Mouse (Mus musculus) midbrain, embryonic 13.5 days (tissue): ENCODE measurements around the gene Ccnd3. TPM values are rescaled to one million over a fixed set of nuclear protein-coding genes. Genes with fewer than 3 reads are reported as not detected.

Experiments
- ATAC-seq: fragments of 200-750 bp; cut with Nextera tagmentation; 2 replicates; pipeline ENCODE4 v1.8.0; 2017; ENCODE audit warnings: mild to moderate bottlenecking, moderate TSS enrichment, moderate library complexity
- H3K27ac ChIP-seq: fragments of 300-500 bp; sonication (generic); 2 replicates; pipeline ENCODE4 v1.5.1; 2015; ENCODE audit warnings: inconsistent platforms, mild to moderate bottlenecking, moderate library complexity
- H3K27me3 ChIP-seq: fragments of 300-500 bp; sonication (generic); 2 replicates; pipeline ENCODE4 v1.6.1; 2015; ENCODE audit warnings: mild to moderate bottlenecking, inconsistent platforms
- H3K36me3 ChIP-seq: fragments of 300-500 bp; sonication (generic); 2 replicates; pipeline ENCODE4 v1.6.1; 2015; ENCODE audit warnings: mild to moderate bottlenecking, inconsistent platforms
- H3K4me1 ChIP-seq: fragments of 300-500 bp; sonication (generic); replicated peaks from 2 replicates; pipeline ENCODE4 v1.6.1; 2015; ENCODE audit warnings: inconsistent platforms
- H3K4me2 ChIP-seq: fragments of 300-500 bp; sonication (generic); replicated peaks from 2 replicates; pipeline ENCODE4 v1.6.1; 2015; ENCODE audit warnings: moderate library complexity, mild to moderate bottlenecking, inconsistent platforms
- H3K4me3 ChIP-seq: fragments of 300-500 bp; sonication (generic); replicated peaks from 2 replicates; pipeline ENCODE4 v1.5.1; 2015; ENCODE audit warnings: mild to moderate bottlenecking, inconsistent platforms
- H3K9ac ChIP-seq: fragments of 300-500 bp; sonication (generic); replicated peaks from 2 replicates; pipeline ENCODE4 v1.6.1; 2015; ENCODE audit warnings: mild to moderate bottlenecking, inconsistent platforms
- H3K9me3 ChIP-seq: fragments of 300-500 bp; sonication (generic); 2 replicates; pipeline ENCODE4 v1.6.1; 2016; ENCODE audit warnings: mild to moderate bottlenecking, inconsistent platforms
- WGBS: fragments of 180-500 bp; shearing (Covaris S2); methylation state at CpG from one replicate; pipeline ENCODE4 v1.1.7; 2015; 5-methylcytosine and 5-hydroxymethylcytosine counted together
- polyA plus RNA-seq: library from polyadenylated mRNA; unstranded; fragments of >200 nt; fragmentation: Nextera tagmentation; extraction: Ambion mirVana; gene quantifications from 2 replicates; pipeline ENCODE4 v1.2.1, GENCODE M21; 2015

Gene Ccnd3
- polyA plus RNA-seq, 1 experiment from 2014 or later = 71.4 TPM

- no peak for ATAC-seq
- H3K36me3 ChIP-seq = peaks cover 4% of the 10 kb centered on the region; the same call in 1 of the 2 replicates
- H3K9me3 ChIP-seq = no peaks in the 10 kb centered on the region
- H3K27me3 ChIP-seq = no peaks in the 10 kb centered on the region
- H3K4me1 ChIP-seq = peaks cover 45% of the 10 kb centered on the region
- H3K9ac ChIP-seq = peak overlapping the region; percentile 51; the same call in 1 of the 2 replicates
- H3K4me2 ChIP-seq = peak overlapping the region; percentile 76
- no peak overlapping the region for H3K27ac ChIP-seq
- 68% methylated on average over 4 of the region's 4 CpGs for WGBS
- 0 out of 2 replicates have a peak overlapping the region, but pooled peaks have one; percentile 5 for H3K4me3 ChIP-seq
Measured at GRCm38 (mm10) chr17:47632181-47632840, 127.5 kb downstream of the Ccnd3 start.

- Histone ChIP-seq H3K27ac (no peak overlapping the region), H3K4me3 (no peak overlapping the region), H3K4me2 (no peak overlapping the region), H3K36me3 (peaks cover 4% of the 10 kb centered on the region; the same call in 1 of the 2 replicates), H3K9ac (no peak overlapping the region), H3K27me3 (no peaks in the 10 kb centered on the region), H3K9me3 (no peaks in the 10 kb centered on the region), H3K4me1 (peaks cover 41% of the 10 kb centered on the region)
- 83% methylated on average over 7 of the region's 7 CpGs for WGBS
- no peak for ATAC-seq
Measured at GRCm38 (mm10) chr17:47633999-47634770, 129.3 kb downstream of the Ccnd3 start.

- peaks cover 6% of the 10 kb centered on the region for H3K4me1 ChIP-seq
- H3K9me3 ChIP-seq = no peaks in the 10 kb centered on the region
- H3K4me2 ChIP-seq = no peak overlapping the region
- no peak overlapping the region for H3K27ac ChIP-seq
- no peaks in the 10 kb centered on the region for H3K36me3 ChIP-seq
- no peak for ATAC-seq
- no peaks in the 10 kb centered on the region for H3K27me3 ChIP-seq
- no peak overlapping the region for H3K9ac ChIP-seq
- H3K4me3 ChIP-seq = no peak overlapping the region
- WGBS = 87% methylated on average over 2 of the region's 2 CpGs
Measured at GRCm38 (mm10) chr17:47642992-47643391, 138.1 kb downstream of the Ccnd3 start.

GRCm38 (mm10) chr17:47646683-47647082, 141.8 kb downstream of the Ccnd3 start:
- H3K27ac ChIP-seq = no peak overlapping the region
- no peak overlapping the region for H3K9ac ChIP-seq
- H3K4me3 ChIP-seq = no peak overlapping the region
- no peak for ATAC-seq
- WGBS = 64% methylated on average over 1 of the region's 1 CpGs
- H3K36me3 ChIP-seq = peaks cover 4% of the 10 kb centered on the region; the same call in 1 of the 2 replicates
- peaks cover 15% of the 10 kb centered on the region; the same call in 1 of the 2 replicates for H3K4me1 ChIP-seq
- H3K27me3 ChIP-seq = no peaks in the 10 kb centered on the region
- no peak overlapping the region for H3K4me2 ChIP-seq
- H3K9me3 ChIP-seq = no peaks in the 10 kb centered on the region

- H3K9ac ChIP-seq = no peak overlapping the region
- peaks cover 23% of the 10 kb centered on the region for H3K4me1 ChIP-seq
- H3K9me3 ChIP-seq = no peaks in the 10 kb centered on the region
- ATAC-seq = no peak
- 0 out of 2 replicates have a peak overlapping the region, but pooled peaks have one; percentile 25 for H3K27ac ChIP-seq
- no peak overlapping the region for H3K4me3 ChIP-seq
- H3K27me3 ChIP-seq = no peaks in the 10 kb centered on the region
- 39% methylated on average over 4 of the region's 4 CpGs for WGBS
- H3K4me2 ChIP-seq = no peak overlapping the region
- peaks cover 11% of the 10 kb centered on the region for H3K36me3 ChIP-seq
Measured at GRCm38 (mm10) chr17:47648966-47649365, 144.1 kb downstream of the Ccnd3 start.

Other genes starting within 250 kb of the Ccnd3 start
- gene Mrps10, start 136.2 kb upstream of the Ccnd3 start, polyA plus RNA-seq = 76.8 and 81.0 TPM in 2 replicates
- gene Guca1b, start 119.7 kb upstream of the Ccnd3 start, polyA plus RNA-seq = 0.48 and 0.93 TPM in 2 replicates
- 0.19 and 0.31 TPM in 2 replicates for gene Guca1a, start 104.5 kb upstream of the Ccnd3 start, polyA plus RNA-seq
- 0.26 and 0.30 TPM in 2 replicates for gene AI661453, start 68.4 kb upstream of the Ccnd3 start, polyA plus RNA-seq
- gene 1700001C19Rik, start 67.7 kb upstream of the Ccnd3 start, polyA plus RNA-seq = 0.62 and 0.70 TPM in 2 replicates
- gene Taf8, start 2.8 kb upstream of the Ccnd3 start, polyA plus RNA-seq = 24.6 and 27.3 TPM in 2 replicates
- 31.9 and 32.4 TPM in 2 replicates for gene Bysl, start 106.4 kb downstream of the Ccnd3 start, polyA plus RNA-seq
- gene Med20, start 106.5 kb downstream of the Ccnd3 start, polyA plus RNA-seq = 43.8 and 44.3 TPM in 2 replicates
- gene Gm20517, start 106.5 kb downstream of the Ccnd3 start, polyA plus RNA-seq = 2.4 and 3.7 TPM in 2 replicates
- gene Usp49, start 125.6 kb downstream of the Ccnd3 start, polyA plus RNA-seq = 10.0 and 10.8 TPM in 2 replicates
- gene Tomm6, start 183.3 kb downstream of the Ccnd3 start, polyA plus RNA-seq = 285 and 287 TPM in 2 replicates
- 26.9 and 28.0 TPM in 2 replicates for gene Frs3, start 184.0 kb downstream of the Ccnd3 start, polyA plus RNA-seq
- 0.62 and 0.66 TPM in 2 replicates for gene Gm21981, start 189.4 kb downstream of the Ccnd3 start, polyA plus RNA-seq
- 1.0 TPM in 2 replicates for gene Prickle4, start 189.7 kb downstream of the Ccnd3 start, polyA plus RNA-seq
- gene Pgc, start 221.8 kb downstream of the Ccnd3 start, polyA plus RNA-seq = not detected in 2 replicates
- gene Tfeb, start 232.0 kb downstream of the Ccnd3 start, polyA plus RNA-seq = 1.8 and 2.0 TPM in 2 replicates